Mouse (Mus musculus) kidney, adult 2 months (tissue): ENCODE measurements around the gene Kcnk10.

ENCODE experiments used
- CTCF ChIP-seq: fragments of 200-500 bp; conservative IDR thresholded peaks from 2 replicates; pipeline ENCODE4 v1.5.1; 2011; ENCODE audit warnings: low read depth, mild to moderate bottlenecking, control low read depth, low read length, moderate library complexity, mixed read lengths; ENCODE audit not compliant: insufficient read depth, insufficient read length
- POLR2A ChIP-seq: fragments of 200-500 bp; IDR thresholded peaks from one replicate; pipeline ENCODE4 v1.6.1; 2011; ENCODE audit warnings: low read depth, low read length, control low read depth

DNA sequence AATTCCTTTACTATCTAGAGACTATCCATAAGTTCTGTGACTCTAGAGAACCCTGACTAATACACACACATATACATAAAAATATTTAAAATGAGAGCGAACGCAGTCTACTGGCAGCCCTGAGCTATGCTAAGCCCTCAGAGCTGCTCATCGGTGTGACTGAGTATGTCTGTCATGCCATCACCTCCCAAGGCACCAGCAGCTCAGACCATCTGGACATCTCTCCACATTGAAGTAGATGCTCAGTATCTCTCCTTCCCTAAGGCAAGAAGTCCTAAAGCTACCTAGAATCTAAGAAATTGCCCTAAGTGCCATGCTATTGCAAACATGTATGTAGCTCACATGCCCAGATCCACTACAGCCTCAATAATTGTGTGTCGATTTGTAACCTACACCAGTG is 110.3 kb downstream of the Kcnk10 start:
- TF ChIP-seq POLR2A (no peak), CTCF (no peak)
